Mouse (Mus musculus): ENCODE data around the gene Fv1. TPM values are rescaled to one million over a fixed set of nuclear protein-coding genes. Genes with fewer than 3 reads are reported as not detected.
"Not testable (repeated sequence)": the region's sequence is repeated elsewhere in the genome, so short reads cannot be mapped to it uniquely, and the experiment has no call there.

Gene Fv1
- polyA plus RNA-seq, 1 experiment, result 3.3 TPM

DNA sequence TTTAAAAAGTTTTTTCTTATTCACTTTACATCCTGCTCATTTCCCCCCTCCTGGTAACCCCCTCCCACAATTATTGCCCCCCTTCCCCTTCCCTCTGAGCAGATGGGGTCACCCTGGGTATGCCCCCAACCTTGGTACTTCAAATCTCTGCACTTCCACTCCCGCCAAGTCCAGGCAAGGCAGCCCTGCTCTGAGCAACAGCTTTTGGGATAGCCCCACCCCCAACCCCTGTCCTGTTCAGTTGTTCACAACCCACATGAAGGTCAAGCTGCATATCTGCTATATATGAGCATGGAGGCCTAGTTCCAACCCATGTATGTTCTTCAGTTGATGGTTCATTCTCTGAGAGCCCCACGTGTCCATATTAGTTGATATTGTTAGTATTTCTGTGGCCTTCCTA is 18.0 kb upstream of the Fv1 start:
- Histone ChIP-seq H3K4me3 (replicated peaks; ENCODE audit: control insufficient read depth, low read depth, low read length) (no peak overlapping the region), H3K4me1 (ENCODE audit: control insufficient read depth, insufficient read depth, low read length) (no peaks in the 10 kb centered on the region), H3K27ac (ENCODE audit: control insufficient read depth, insufficient read depth, low read depth, low read length, poor library complexity) (no peak overlapping the region)
- TF ChIP-seq POLR2A (IDR thresholded peaks at IDR 0.05; ENCODE audit: borderline replicate concordance, control insufficient read depth, low read depth, low read length), result no peak
- WGBS, result 75% methylated on average over 2 of the region's 2 CpGs

DNA sequence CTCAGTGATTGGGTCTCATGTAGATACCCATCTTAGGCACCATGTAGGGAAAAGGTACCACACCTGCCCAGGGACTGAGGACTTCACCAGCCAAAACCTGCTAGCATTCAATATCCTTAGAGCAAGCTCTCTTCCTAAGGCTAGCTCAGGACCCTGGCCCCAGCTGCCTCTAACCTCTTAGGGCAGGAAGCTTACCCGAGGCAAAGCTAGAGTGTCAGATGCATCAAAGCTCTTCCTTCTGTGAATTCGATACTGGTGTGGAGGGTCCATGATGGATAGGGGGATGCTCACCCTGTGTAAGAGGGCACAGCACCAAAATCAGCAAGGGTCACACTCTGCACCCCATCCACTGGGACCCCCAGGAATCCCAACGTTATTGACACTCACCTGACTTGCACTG is 6.7 kb upstream of the Fv1 start:
- 84% methylated on average over 3 of the region's 3 CpGs for WGBS
- Histone ChIP-seq H3K27ac (ENCODE audit: control insufficient read depth, insufficient read depth, low read depth, low read length, poor library complexity) (no peak overlapping the region), H3K4me1 (ENCODE audit: control insufficient read depth, insufficient read depth, low read length) (no peaks in the 10 kb centered on the region), H3K4me3 (replicated peaks; ENCODE audit: control insufficient read depth, low read depth, low read length) (no peak overlapping the region)
- TF ChIP-seq CTCF (IDR thresholded peaks at IDR 0.05; ENCODE audit: control insufficient read depth, insufficient read depth, low read length) (no peak), POLR2A (IDR thresholded peaks at IDR 0.05; ENCODE audit: borderline replicate concordance, control insufficient read depth, low read depth, low read length) (no peak)

DNA sequence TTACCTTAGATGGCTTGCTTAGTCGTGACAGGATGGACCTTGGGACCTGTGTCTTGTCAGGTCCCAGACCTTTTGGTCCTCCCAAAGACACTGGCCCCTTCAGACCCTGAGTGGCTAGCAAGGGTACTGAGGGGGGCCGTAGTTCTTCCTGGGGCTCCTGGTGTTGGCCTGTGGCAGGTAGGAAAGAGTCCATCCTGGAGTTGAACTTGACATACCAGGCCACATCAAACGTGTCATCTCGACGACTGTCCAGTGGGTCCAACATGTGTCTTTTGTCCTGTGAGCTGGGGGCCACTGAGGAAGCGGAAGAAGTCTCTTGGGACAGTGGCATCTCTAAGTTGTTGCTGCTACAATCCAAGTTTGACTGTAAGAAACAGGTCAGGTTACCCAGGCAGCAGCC is 3.1 kb upstream of the Fv1 start:
- Histone ChIP-seq H3K27ac (ENCODE audit: control insufficient read depth, insufficient read depth, low read depth, low read length, poor library complexity) (no peak overlapping the region), H3K4me3 (replicated peaks; ENCODE audit: control insufficient read depth, low read depth, low read length) (no peak overlapping the region), H3K4me1 (ENCODE audit: control insufficient read depth, insufficient read depth, low read length) (peaks cover 3% of the 10 kb centered on the region; the same call in 1 of the 2 replicates)
- WGBS, result 92% methylated on average over 6 of the region's 6 CpGs
- TF ChIP-seq CTCF (IDR thresholded peaks at IDR 0.05; ENCODE audit: control insufficient read depth, insufficient read depth, low read length), result no peak
- no peak for TF ChIP-seq POLR2A (IDR thresholded peaks at IDR 0.05; ENCODE audit: borderline replicate concordance, control insufficient read depth, low read depth, low read length)

- Histone ChIP-seq H3K4me3 (replicated peaks; ENCODE audit: control insufficient read depth, low read depth, low read length) (no peak overlapping the region), H3K27ac (ENCODE audit: control insufficient read depth, insufficient read depth, low read depth, low read length, poor library complexity) (no peak overlapping the region), H3K4me1 (ENCODE audit: control insufficient read depth, insufficient read depth, low read length) (peaks cover 3% of the 10 kb centered on the region; the same call in 1 of the 2 replicates)
- 91% methylated on average over 9 of the region's 9 CpGs for WGBS
- no peak for TF ChIP-seq CTCF (IDR thresholded peaks at IDR 0.05; ENCODE audit: control insufficient read depth, insufficient read depth, low read length)
- TF ChIP-seq POLR2A (IDR thresholded peaks at IDR 0.05; ENCODE audit: borderline replicate concordance, control insufficient read depth, low read depth, low read length), result no peak
Measured at GRCm38 (mm10) chr4:147866056-147866455, 2.7 kb upstream of the Fv1 start.

- H3K4me3 ChIP-seq (replicated peaks; ENCODE audit: control insufficient read depth, low read depth, low read length); H3K27ac ChIP-seq (ENCODE audit: control insufficient read depth, insufficient read depth, low read depth, low read length, poor library complexity): not testable (repeated sequence)
- WGBS, result 78% methylated on average over 3 of the region's 3 CpGs
Measured at GRCm38 (mm10) chr4:147866793-147867192, 2.0 kb upstream of the Fv1 start.

GRCm38 (mm10) chr4:147867563-147868449 is 973 bp upstream of the Fv1 start:
- peak overlapping the region; percentile 63 for H3K27ac ChIP-seq (ENCODE audit: control insufficient read depth, insufficient read depth, low read depth, low read length, poor library complexity)
- TF ChIP-seq CTCF (IDR thresholded peaks at IDR 0.05; ENCODE audit: control insufficient read depth, insufficient read depth, low read length), result no peak
- WGBS, result 6% methylated on average over 22 of the region's 22 CpGs
- peaks cover 3% of the 10 kb centered on the region; the same call in 1 of the 2 replicates for H3K4me1 ChIP-seq (ENCODE audit: control insufficient read depth, insufficient read depth, low read length)
- peak overlapping the region; percentile 88 for H3K4me3 ChIP-seq (replicated peaks; ENCODE audit: control insufficient read depth, low read depth, low read length)

More at GRCm38 (mm10) chr4:147866793-147867192, 2.0 kb upstream of the Fv1 start:
- H3K4me1 ChIP-seq (ENCODE audit: control insufficient read depth, insufficient read depth, low read length), result not testable (repeated sequence)

DNA sequence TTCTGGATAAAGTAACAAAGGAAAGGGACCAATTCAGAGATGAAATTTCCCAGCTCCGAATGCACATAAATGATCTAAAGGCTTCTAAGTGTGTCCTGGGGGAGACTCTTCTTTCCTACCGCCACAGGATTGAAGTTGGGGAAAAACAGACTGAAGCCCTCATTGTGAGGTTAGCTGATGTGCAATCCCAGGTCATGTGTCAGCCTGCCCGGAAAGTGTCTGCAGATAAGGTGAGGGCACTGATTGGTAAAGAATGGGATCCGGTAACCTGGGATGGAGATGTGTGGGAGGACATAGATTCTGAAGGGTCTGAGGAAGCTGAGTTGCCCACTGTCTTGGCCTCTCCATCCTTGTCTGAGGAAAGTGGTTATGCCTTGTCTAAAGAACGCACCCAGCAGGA is 459 bp downstream of the Fv1 start:
- Histone ChIP-seq H3K27ac (ENCODE audit: control insufficient read depth, insufficient read depth, low read depth, low read length, poor library complexity) (no peak overlapping the region), H3K4me1 (ENCODE audit: control insufficient read depth, insufficient read depth, low read length) (peaks cover 3% of the 10 kb centered on the region; the same call in 1 of the 2 replicates), H3K4me3 (replicated peaks; ENCODE audit: control insufficient read depth, low read depth, low read length) (peak overlapping the region; percentile 85)
- WGBS, result 18% methylated on average over 5 of the region's 5 CpGs
- no peak for TF ChIP-seq POLR2A (IDR thresholded peaks at IDR 0.05; ENCODE audit: borderline replicate concordance, control insufficient read depth, low read depth, low read length)
- no peak for TF ChIP-seq CTCF (IDR thresholded peaks at IDR 0.05; ENCODE audit: control insufficient read depth, insufficient read depth, low read length)

DNA sequence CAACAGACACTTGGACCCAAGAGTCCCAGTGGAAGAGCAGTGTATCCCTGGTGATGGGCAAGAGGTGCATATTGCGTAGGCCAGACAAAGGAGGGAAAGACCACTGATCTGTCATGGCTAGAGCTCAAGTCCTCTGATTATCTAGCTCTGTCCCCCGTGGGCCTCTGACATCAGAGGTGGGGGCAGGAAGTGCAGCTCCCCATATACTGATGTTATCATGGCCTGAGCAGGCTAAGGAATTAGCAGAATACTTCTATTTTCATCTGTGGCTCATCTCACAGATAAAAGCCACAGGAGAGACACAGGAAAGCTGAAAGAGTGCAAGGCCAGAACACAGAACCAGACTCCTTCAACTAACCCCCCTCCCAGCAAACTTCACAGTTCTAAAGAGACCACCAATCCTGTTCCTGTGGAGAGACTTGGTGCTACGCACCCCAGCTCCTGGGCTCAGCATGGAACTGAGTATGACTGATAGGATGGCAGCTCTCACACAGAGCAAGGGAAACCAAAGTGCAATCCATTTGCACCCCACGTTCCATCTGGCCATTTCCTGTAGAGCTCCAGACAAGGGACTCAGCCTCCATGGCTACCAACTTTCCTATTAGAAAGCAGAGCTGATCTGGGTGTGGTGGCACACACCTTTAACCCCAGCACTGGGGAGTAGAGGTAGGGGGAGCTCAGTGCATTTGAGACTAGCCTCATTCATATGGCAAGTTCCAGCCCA is 7.2 kb downstream of the Fv1 start:
- no peaks in the 10 kb centered on the region for H3K4me1 ChIP-seq (ENCODE audit: control insufficient read depth, insufficient read depth, low read length)

More for the DNA sequence above, 7.2 kb downstream of the Fv1 start:
- TF ChIP-seq POLR2A (IDR thresholded peaks at IDR 0.05; ENCODE audit: borderline replicate concordance, control insufficient read depth, low read depth, low read length) (no peak), CTCF (IDR thresholded peaks at IDR 0.05; ENCODE audit: control insufficient read depth, insufficient read depth, low read length) (no peak)
- Histone ChIP-seq H3K4me3 (replicated peaks; ENCODE audit: control insufficient read depth, low read depth, low read length) (no peak overlapping the region), H3K27ac (ENCODE audit: control insufficient read depth, insufficient read depth, low read depth, low read length, poor library complexity) (no peak overlapping the region)
- WGBS, result 53% methylated on average over 4 of the region's 4 CpGs
